Mouse (Mus musculus): Measurements from ENCODE around the gene Olfr259. TPM values are rescaled to one million over a fixed set of nuclear protein-coding genes. Genes with fewer than 3 reads are reported as not detected.

Olfr259 gene
- polyA plus RNA-seq (2015; fragmentation: Nextera tagmentation; extraction: Ambion mirVana), result not detected in 2 replicates

DNA sequence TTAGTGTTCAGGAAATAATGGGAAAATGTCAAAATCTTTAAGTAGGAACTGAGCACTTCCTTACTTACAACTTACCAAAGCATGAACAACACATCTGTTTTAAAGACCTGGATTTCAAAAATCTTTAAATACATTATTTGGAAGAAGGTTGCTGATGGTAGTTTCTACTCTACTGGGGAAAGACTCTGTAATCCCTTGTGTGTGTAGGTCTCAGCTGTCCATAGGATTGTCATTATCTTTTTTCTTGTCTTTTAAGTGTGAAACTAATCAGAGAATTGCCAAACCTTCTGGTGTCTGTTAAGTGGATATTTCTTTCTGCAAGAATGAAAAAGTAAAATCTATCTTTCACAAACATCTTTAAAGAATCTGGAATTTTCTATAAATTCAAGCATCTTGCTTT lies at the start of gene Olfr259:
Gene Olfr259 (minus strand): TSS at position 101 of the 400 bp plus-strand sequence.
- H3K9me3 ChIP-seq (ENCODE audit: control insufficient read depth, low read length), result no peaks in the 10 kb centered on the region
- no peaks in the 10 kb centered on the region for H3K36me3 ChIP-seq (ENCODE audit: control insufficient read depth, insufficient read depth, low read length)

DNA sequence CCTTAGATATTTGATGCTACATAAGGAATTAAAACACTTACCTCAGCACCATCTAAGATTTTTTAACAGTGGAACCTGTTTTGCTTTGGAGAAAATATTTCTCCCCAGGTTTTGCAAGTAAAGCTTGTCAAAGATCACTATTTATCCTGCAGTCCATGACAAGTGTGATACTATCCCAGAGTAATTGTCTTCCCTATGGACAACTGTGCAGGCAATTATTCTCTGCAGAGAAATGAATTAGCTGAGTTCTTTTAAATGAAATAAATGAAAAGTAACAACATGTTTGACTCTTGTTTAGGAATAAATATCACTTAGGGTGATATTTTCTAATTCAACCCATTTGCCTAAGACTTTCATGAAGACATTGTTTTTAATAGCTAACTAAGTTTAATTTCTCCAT lies 38.2 kb upstream of the Olfr259 start, which contains the start of gene Olfr1111:
Gene Olfr1111 (minus strand): TSS at position 101 of the 400 bp plus-strand sequence.
- ATAC-seq, result no peak
- Histone ChIP-seq H3K27me3 (replicated peaks; ENCODE audit: control insufficient read depth, insufficient read depth, low read length) (no peaks in the 10 kb centered on the region), H3K36me3 (ENCODE audit: control insufficient read depth, insufficient read depth, low read length) (no peaks in the 10 kb centered on the region), H3K4me3 (ENCODE audit: low read length) (no peak within 1 kb of the TSS), H3K27ac (ENCODE audit: low read depth, low read length) (no peak within 1 kb of the TSS), H3K4me2 (ENCODE audit: low read length) (no peak within 1 kb of the TSS), H3K4me1 (ENCODE audit: control insufficient read depth, insufficient read depth, low read depth, low read length) (no peaks in the 10 kb centered on the region), H3K9ac (ENCODE audit: low read depth, low read length) (no peak within 1 kb of the TSS), H3K9me3 (ENCODE audit: control insufficient read depth, low read length) (no peaks in the 10 kb centered on the region)

More for the DNA sequence above, at the start of gene Olfr259:
- Histone ChIP-seq H3K4me3 (ENCODE audit: low read length) (no peak within 1 kb of the TSS), H3K9ac (ENCODE audit: low read depth, low read length) (no peak within 1 kb of the TSS), H3K4me1 (ENCODE audit: control insufficient read depth, insufficient read depth, low read depth, low read length) (no peaks in the 10 kb centered on the region), H3K27me3 (replicated peaks; ENCODE audit: control insufficient read depth, insufficient read depth, low read length) (no peaks in the 10 kb centered on the region), H3K27ac (ENCODE audit: low read depth, low read length) (no peak within 1 kb of the TSS), H3K4me2 (ENCODE audit: low read length) (no peak within 1 kb of the TSS)
- no peak for ATAC-seq

DNA sequence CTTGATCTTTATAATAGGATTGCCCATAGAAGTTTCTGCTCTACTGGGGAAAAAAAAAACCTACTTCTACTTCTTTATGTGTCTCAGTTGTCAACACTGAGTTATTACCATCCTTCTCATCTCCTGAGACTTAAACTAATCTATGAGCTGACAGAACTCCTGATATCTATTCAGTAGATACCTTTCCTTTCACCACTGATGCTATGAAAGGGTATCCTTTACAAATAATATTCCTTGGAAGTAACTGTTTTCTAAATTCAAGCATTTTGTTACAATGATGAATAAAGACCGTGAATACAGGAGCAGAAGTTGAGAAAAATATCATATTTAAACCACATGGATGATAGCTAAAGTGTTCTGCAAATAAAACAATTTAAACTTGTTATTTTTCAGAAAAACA lies 25.8 kb upstream of the Olfr259 start, which contains the start of gene Olfr1110:
Gene Olfr1110 (minus strand): TSS at position 101 of the 400 bp plus-strand sequence.
- Histone ChIP-seq H3K36me3 (ENCODE audit: control insufficient read depth, insufficient read depth, low read length) (no peaks in the 10 kb centered on the region), H3K27ac (ENCODE audit: low read depth, low read length) (no peak within 1 kb of the TSS), H3K4me3 (ENCODE audit: low read length) (no peak within 1 kb of the TSS), H3K9me3 (ENCODE audit: control insufficient read depth, low read length) (no peaks in the 10 kb centered on the region), H3K4me2 (ENCODE audit: low read length) (no peak within 1 kb of the TSS), H3K27me3 (replicated peaks; ENCODE audit: control insufficient read depth, insufficient read depth, low read length) (no peaks in the 10 kb centered on the region), H3K4me1 (ENCODE audit: control insufficient read depth, insufficient read depth, low read depth, low read length) (no peaks in the 10 kb centered on the region), H3K9ac (ENCODE audit: low read depth, low read length) (no peak within 1 kb of the TSS)
- no peak for ATAC-seq
- WGBS, result 89% methylated on average over 1 of the region's 1 CpGs

DNA sequence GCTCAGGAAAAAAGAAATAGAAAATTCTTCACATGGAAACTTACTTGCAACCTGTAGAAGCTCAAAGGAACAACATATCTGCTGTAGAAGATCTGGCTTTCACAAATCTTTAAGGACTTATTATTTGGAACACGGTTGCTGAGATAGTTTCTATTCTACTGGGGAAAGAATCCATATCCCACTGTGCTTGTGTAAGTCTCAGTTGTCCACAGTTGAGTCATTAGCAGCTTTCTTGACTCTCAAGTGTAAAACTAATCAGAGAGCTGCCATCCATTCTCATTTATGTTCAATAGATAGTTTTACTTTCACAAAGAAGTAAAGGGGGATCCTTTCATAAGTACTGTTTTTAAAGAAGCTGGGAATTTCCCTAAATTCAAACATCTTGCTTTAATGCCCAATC lies 18.5 kb downstream of the Olfr259 start, which contains the start of gene Olfr1109:
Gene Olfr1109 (minus strand): TSS at position 101 of the 400 bp plus-strand sequence.
- Histone ChIP-seq H3K4me2 (ENCODE audit: low read length) (no peak within 1 kb of the TSS), H3K9me3 (ENCODE audit: control insufficient read depth, low read length) (no peaks in the 10 kb centered on the region), H3K36me3 (ENCODE audit: control insufficient read depth, insufficient read depth, low read length) (no peaks in the 10 kb centered on the region), H3K4me3 (ENCODE audit: low read length) (no peak within 1 kb of the TSS), H3K27ac (ENCODE audit: low read depth, low read length) (no peak within 1 kb of the TSS), H3K4me1 (ENCODE audit: control insufficient read depth, insufficient read depth, low read depth, low read length) (no peaks in the 10 kb centered on the region), H3K9ac (ENCODE audit: low read depth, low read length) (no peak within 1 kb of the TSS), H3K27me3 (replicated peaks; ENCODE audit: control insufficient read depth, insufficient read depth, low read length) (no peaks in the 10 kb centered on the region)
- ATAC-seq, result no peak
- WGBS, result 44% methylated on average over 1 of the region's 1 CpGs

DNA sequence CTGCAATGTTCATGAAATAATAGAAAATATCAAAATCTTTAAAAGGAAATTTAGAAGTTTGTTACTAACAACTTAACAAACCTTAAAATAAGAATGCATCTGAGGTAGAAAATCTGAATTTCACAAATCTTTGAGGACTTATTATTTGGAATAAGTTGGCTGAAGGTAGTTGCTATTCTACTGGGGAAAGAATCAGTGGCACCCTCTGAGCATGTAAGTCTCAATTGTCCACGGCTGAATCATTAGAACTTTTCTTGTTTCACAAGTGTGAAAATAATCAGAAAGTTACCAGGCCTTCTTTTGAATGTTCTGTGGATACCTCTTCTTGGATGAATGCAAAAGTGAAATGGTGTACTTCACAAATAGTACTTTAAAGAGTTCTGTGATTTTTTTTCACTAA lies 38.6 kb downstream of the Olfr259 start, which contains the start of gene Olfr1107:
Gene Olfr1107 (minus strand): TSS at position 101 of the 400 bp plus-strand sequence.
- no peak within 1 kb of the TSS for H3K4me3 ChIP-seq (ENCODE audit: low read length)
- no peaks in the 10 kb centered on the region for H3K4me1 ChIP-seq (ENCODE audit: control insufficient read depth, insufficient read depth, low read depth, low read length)
- H3K27ac ChIP-seq (ENCODE audit: low read depth, low read length), result no peak within 1 kb of the TSS
- no peak within 1 kb of the TSS for H3K9ac ChIP-seq (ENCODE audit: low read depth, low read length)
- no peak within 1 kb of the TSS for H3K4me2 ChIP-seq (ENCODE audit: low read length)
- no peak for ATAC-seq
- H3K27me3 ChIP-seq (replicated peaks; ENCODE audit: control insufficient read depth, insufficient read depth, low read length), result no peaks in the 10 kb centered on the region
- H3K36me3 ChIP-seq (ENCODE audit: control insufficient read depth, insufficient read depth, low read length), result no peaks in the 10 kb centered on the region
- H3K9me3 ChIP-seq (ENCODE audit: control insufficient read depth, low read length), result no peaks in the 10 kb centered on the region
- 83% methylated on average over 1 of the region's 1 CpGs for WGBS

Other genes with a start within 250 kb of the Olfr259 start
- not detected in 2 replicates for gene Gm13723, start 239.8 kb downstream of the Olfr259 start, polyA plus RNA-seq (2015; fragmentation: Nextera tagmentation; extraction: Ambion mirVana)
- not detected in 2 replicates for gene Olfr1097, start 222.4 kb downstream of the Olfr259 start, polyA plus RNA-seq (2015; fragmentation: Nextera tagmentation; extraction: Ambion mirVana)
- not detected in 2 replicates for gene Olfr1098, start 190.0 kb downstream of the Olfr259 start, polyA plus RNA-seq (2015; fragmentation: Nextera tagmentation; extraction: Ambion mirVana)
- not detected in 2 replicates for gene Olfr1099, start 153.9 kb downstream of the Olfr259 start, polyA plus RNA-seq (2015; fragmentation: Nextera tagmentation; extraction: Ambion mirVana)
- gene Olfr1100, start 134.6 kb downstream of the Olfr259 start, polyA plus RNA-seq (2015; fragmentation: Nextera tagmentation; extraction: Ambion mirVana), result not detected in 2 replicates
- gene Olfr1101, start 123.3 kb downstream of the Olfr259 start, polyA plus RNA-seq (2015; fragmentation: Nextera tagmentation; extraction: Ambion mirVana), result not detected in 2 replicates
- not detected in 2 replicates for gene Olfr1102, start 116.2 kb downstream of the Olfr259 start, polyA plus RNA-seq (2015; fragmentation: Nextera tagmentation; extraction: Ambion mirVana)
- not detected in 2 replicates for gene Olfr1104, start 87.5 kb downstream of the Olfr259 start, polyA plus RNA-seq (2015; fragmentation: Nextera tagmentation; extraction: Ambion mirVana)
- gene Olfr1105, start 78.0 kb downstream of the Olfr259 start, polyA plus RNA-seq (2015; fragmentation: Nextera tagmentation; extraction: Ambion mirVana), result not detected in 2 replicates
- gene Olfr1106, start 62.3 kb downstream of the Olfr259 start, polyA plus RNA-seq (2015; fragmentation: Nextera tagmentation; extraction: Ambion mirVana), result not detected in 2 replicates
- not detected in 2 replicates for gene Olfr1107, start 38.8 kb downstream of the Olfr259 start, polyA plus RNA-seq (2015; fragmentation: Nextera tagmentation; extraction: Ambion mirVana)
- gene Olfr1109, start 18.6 kb downstream of the Olfr259 start, polyA plus RNA-seq (2015; fragmentation: Nextera tagmentation; extraction: Ambion mirVana), result not detected in 2 replicates
- gene Olfr1110, start 25.7 kb upstream of the Olfr259 start, polyA plus RNA-seq (2015; fragmentation: Nextera tagmentation; extraction: Ambion mirVana), result not detected in 2 replicates
- gene Olfr1111, start 38.1 kb upstream of the Olfr259 start, polyA plus RNA-seq (2015; fragmentation: Nextera tagmentation; extraction: Ambion mirVana), result not detected in 2 replicates
- not detected in 2 replicates for gene Olfr1112, start 73.2 kb upstream of the Olfr259 start, polyA plus RNA-seq (2015; fragmentation: Nextera tagmentation; extraction: Ambion mirVana)
- not detected in 2 replicates for gene Olfr1113, start 94.4 kb upstream of the Olfr259 start, polyA plus RNA-seq (2015; fragmentation: Nextera tagmentation; extraction: Ambion mirVana)
- not detected in 2 replicates for gene Olfr1115, start 133.4 kb upstream of the Olfr259 start, polyA plus RNA-seq (2015; fragmentation: Nextera tagmentation; extraction: Ambion mirVana)
- not detected in 2 replicates for gene Olfr1116, start 153.0 kb upstream of the Olfr259 start, polyA plus RNA-seq (2015; fragmentation: Nextera tagmentation; extraction: Ambion mirVana)
- gene Olfr1118, start 193.0 kb upstream of the Olfr259 start, polyA plus RNA-seq (2015; fragmentation: Nextera tagmentation; extraction: Ambion mirVana), result not detected in 2 replicates
- gene Olfr1120, start 240.2 kb upstream of the Olfr259 start, polyA plus RNA-seq (2015; fragmentation: Nextera tagmentation; extraction: Ambion mirVana), result not detected in 2 replicates